Mouse (Mus musculus) limb, embryonic 12.5 days (tissue): ENCODE results near the gene Nupl2. TPM values are rescaled to one million over a fixed set of nuclear protein-coding genes. Genes with fewer than 3 reads are reported as not detected.

Experiments used
- ATAC-seq: fragments of 200-750 bp; cut with Nextera tagmentation; 2 replicates; pipeline ENCODE4 v1.8.0; 2017; ENCODE audit warnings: low read depth, moderate TSS enrichment; ENCODE audit not compliant: insufficient number of reproducible peaks, insufficient read depth, low FRiP score, low TSS enrichment
- H3K27ac ChIP-seq: fragments of 300-500 bp; sonication (generic); 2 replicates; pipeline ENCODE4 v1.5.1; 2016; ENCODE audit warnings: mild to moderate bottlenecking, moderate library complexity
- H3K27me3 ChIP-seq: fragments of 300-500 bp; sonication (generic); 2 replicates; pipeline ENCODE4 v1.6.1; 2016; ENCODE audit warnings: mild to moderate bottlenecking, moderate library complexity
- H3K36me3 ChIP-seq: fragments of 300-500 bp; sonication (generic); 2 replicates; pipeline ENCODE4 v1.6.1; 2016; ENCODE audit warnings: mild to moderate bottlenecking, moderate library complexity
- H3K4me1 ChIP-seq: fragments of 300-500 bp; sonication (generic); replicated peaks from 2 replicates; pipeline ENCODE4 v1.6.1; 2016
- H3K4me2 ChIP-seq: fragments of 300-500 bp; sonication (generic); 2 replicates; pipeline ENCODE4 v1.6.1; 2016; ENCODE audit warnings: mild to moderate bottlenecking, moderate library complexity
- H3K4me3 ChIP-seq: fragments of 300-500 bp; sonication (generic); replicated peaks from 2 replicates; pipeline ENCODE4 v1.5.1; 2016; ENCODE audit warnings: mild to moderate bottlenecking
- H3K9ac ChIP-seq: fragments of 300-500 bp; sonication (generic); replicated peaks from 2 replicates; pipeline ENCODE4 v1.6.1; 2016; ENCODE audit warnings: mild to moderate bottlenecking, moderate library complexity
- H3K9me3 ChIP-seq: fragments of 300-500 bp; sonication (generic); 2 replicates; pipeline ENCODE4 v1.6.1; 2016; ENCODE audit warnings: mild to moderate bottlenecking, moderate library complexity
- WGBS: fragments of 180-500 bp; shearing (Covaris S2); methylation state at CpG from one replicate; pipeline ENCODE4 v1.1.7; 2016; 5-methylcytosine and 5-hydroxymethylcytosine counted together
- polyA plus RNA-seq: library from polyadenylated mRNA; unstranded; fragments of >200 nt; fragmentation: Nextera tagmentation; extraction: Ambion mirVana; gene quantifications from 2 replicates; pipeline ENCODE4 v1.2.1, GENCODE M21; 2016

Nupl2 gene
- polyA plus RNA-seq, 1 experiment from 2014 or later: 20.8 TPM

DNA sequence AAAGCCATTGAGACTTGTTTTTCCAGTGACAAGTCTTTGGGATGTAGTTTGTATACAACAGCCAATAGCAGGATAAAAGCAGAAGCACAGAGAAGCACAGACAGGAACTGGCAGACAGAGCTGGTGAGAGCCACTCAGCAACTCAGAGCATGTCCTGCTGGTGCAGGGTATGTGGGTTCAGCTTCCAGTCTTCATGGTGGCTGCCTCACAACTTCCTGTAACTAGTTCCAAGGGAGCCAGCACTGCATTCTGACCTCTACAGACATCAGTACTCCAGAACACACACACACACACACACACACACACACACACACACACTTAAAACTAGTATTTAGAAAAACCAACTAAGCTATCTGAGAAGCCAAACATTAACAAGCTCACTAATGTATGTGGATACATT is 7.3 kb downstream of the Nupl2 start:
- no peaks in the 10 kb centered on the region for H3K4me1 ChIP-seq
- peaks cover 70% of the 10 kb centered on the region for H3K36me3 ChIP-seq
- H3K27me3 ChIP-seq: no peaks in the 10 kb centered on the region
- H3K4me3 ChIP-seq: no peak overlapping the region
- no peak overlapping the region for H3K27ac ChIP-seq
- H3K4me2 ChIP-seq: no peak overlapping the region
- ATAC-seq: no peak
- no peaks in the 10 kb centered on the region for H3K9me3 ChIP-seq
- no peak overlapping the region for H3K9ac ChIP-seq

DNA sequence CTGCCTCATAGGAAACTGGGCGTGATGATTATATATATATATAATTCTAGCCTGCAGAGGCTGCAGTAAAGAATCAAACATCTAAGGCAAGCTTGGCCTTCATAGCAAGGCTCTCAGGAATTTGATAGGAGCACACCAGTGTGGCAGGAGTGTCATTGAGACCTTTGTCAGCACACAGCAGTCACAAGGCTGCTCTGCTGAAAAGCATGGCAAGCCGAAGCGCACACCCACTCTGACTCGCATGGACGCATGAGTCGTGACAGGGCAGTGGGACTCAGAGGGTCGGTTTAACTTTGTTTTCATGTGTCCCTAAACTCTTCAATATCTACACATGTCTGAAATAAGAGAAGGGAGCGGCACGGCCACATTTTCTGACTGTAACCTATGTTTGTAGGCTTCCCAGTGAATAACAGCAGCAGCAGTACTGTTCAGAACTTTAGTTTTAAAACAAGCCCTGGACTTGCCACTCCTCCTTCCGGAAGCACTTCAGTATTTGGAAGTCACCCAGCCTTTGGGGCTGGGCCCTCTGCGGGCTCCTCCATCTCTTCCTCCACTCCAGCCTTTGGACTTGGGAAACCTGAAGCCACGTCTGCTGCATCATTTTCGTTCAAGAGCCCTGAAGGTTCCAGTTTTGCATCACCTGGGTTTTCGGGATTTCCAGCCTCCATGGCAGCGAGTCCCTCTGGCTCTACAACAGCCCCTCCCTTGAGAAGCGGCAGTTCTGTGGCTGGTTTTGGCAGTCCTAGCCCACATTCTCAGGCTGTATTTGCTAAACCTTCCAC is 16.9 kb downstream of the Nupl2 start:
- H3K4me1 ChIP-seq: no peaks in the 10 kb centered on the region
- H3K9ac ChIP-seq: no peak overlapping the region
- ATAC-seq: no peak
- 92% methylated on average over 16 of the region's 16 CpGs for whole genome bisulfite sequencing
- H3K27ac ChIP-seq: no peak overlapping the region
- no peak overlapping the region for H3K4me2 ChIP-seq
- H3K27me3 ChIP-seq: no peaks in the 10 kb centered on the region
- H3K36me3 ChIP-seq: peaks cover 57% of the 10 kb centered on the region
- H3K9me3 ChIP-seq: 0 out of 2 replicates have a peak, but pooled peaks cover 1% of the 10 kb centered on the region
- no peak overlapping the region for H3K4me3 ChIP-seq

DNA sequence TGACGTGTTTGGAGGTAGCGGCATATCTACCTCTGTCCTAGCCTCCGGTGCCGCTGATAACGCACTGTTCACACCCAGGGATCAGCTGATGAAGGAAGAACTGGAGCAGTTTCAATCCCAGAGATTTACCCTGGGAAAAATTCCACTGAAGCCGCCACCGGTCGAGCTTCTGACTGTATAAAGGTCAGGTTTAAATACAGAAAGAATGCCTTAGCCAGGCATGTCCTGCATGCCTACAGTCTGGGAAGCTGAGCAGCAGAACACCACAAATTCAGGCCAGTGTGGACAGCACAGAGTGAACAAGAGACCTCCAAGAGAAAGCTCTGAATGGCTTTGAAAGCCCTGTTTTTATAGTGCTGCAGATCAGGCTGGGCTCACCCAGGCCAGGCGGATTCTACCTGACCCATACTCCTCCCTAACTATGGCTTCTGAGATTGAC is 17.6 kb downstream of the Nupl2 start:
- H3K36me3 ChIP-seq: peaks cover 52% of the 10 kb centered on the region
- 0 out of 2 replicates have a peak, but pooled peaks cover 4% of the 10 kb centered on the region for H3K9me3 ChIP-seq
- H3K4me3 ChIP-seq: no peak overlapping the region
- no peak overlapping the region for H3K27ac ChIP-seq
- no peaks in the 10 kb centered on the region for H3K27me3 ChIP-seq
- H3K4me2 ChIP-seq: no peak overlapping the region
- no peaks in the 10 kb centered on the region for H3K4me1 ChIP-seq
- no peak overlapping the region for H3K9ac ChIP-seq
- no peak for ATAC-seq
- 94% methylated on average over 9 of the region's 9 CpGs for WGBS

DNA sequence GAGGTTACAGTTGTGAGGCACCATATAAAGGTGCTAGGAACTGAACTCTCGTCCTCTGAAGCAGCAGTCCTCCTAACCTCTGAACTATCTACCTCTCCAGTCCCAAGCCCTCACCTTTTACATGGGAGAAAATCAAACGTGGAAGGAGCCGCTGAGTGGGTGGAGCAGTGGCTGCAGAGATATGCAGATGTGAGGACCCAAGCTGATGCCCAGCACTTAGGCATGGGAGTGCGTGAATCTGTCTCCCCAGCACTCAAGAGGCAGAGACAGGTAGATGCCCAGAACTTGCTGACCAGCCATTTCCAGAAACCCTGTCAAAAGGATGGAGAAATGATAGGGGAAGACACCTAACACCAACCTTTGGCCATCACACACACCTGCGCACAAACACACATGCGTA is 18.3 kb downstream of the Nupl2 start:
- H3K36me3 ChIP-seq: peaks cover 46% of the 10 kb centered on the region
- WGBS: 89% methylated on average over 6 of the region's 6 CpGs
- H3K4me3 ChIP-seq: no peak overlapping the region
- H3K27ac ChIP-seq: no peak overlapping the region
- H3K4me2 ChIP-seq: no peak overlapping the region
- H3K4me1 ChIP-seq: no peaks in the 10 kb centered on the region
- H3K27me3 ChIP-seq: no peaks in the 10 kb centered on the region
- no peak overlapping the region for H3K9ac ChIP-seq
- H3K9me3 ChIP-seq: 0 out of 2 replicates have a peak, but pooled peaks cover 4% of the 10 kb centered on the region
- ATAC-seq: no peak

DNA sequence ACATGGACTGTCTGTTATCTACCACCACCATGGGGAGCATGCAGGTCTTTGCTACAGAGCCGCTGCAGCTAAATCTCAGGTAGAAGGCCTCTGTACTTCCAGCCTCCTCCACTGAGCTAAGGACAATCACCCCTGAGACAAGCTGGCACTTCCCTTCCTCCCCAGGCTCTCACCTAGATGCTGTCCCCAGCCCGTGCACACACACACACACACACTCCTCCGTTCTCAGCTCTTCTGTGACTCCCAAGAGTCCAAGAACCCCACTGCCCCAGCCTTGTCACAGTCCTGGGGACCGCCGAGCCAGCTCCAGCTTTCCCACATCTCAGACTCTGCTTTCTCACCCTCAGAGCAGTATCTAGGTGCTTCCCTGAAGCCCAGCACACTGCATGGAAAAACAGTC is 19.2 kb downstream of the Nupl2 start:
- ATAC-seq: no peak
- H3K9ac ChIP-seq: no peak overlapping the region
- 88% methylated on average over 5 of the region's 5 CpGs for WGBS
- H3K27me3 ChIP-seq: no peaks in the 10 kb centered on the region
- H3K4me3 ChIP-seq: no peak overlapping the region
- H3K27ac ChIP-seq: no peak overlapping the region
- no peaks in the 10 kb centered on the region for H3K4me1 ChIP-seq
- 0 out of 2 replicates have a peak, but pooled peaks cover 4% of the 10 kb centered on the region for H3K9me3 ChIP-seq
- H3K36me3 ChIP-seq: peaks cover 38% of the 10 kb centered on the region
- H3K4me2 ChIP-seq: no peak overlapping the region

DNA sequence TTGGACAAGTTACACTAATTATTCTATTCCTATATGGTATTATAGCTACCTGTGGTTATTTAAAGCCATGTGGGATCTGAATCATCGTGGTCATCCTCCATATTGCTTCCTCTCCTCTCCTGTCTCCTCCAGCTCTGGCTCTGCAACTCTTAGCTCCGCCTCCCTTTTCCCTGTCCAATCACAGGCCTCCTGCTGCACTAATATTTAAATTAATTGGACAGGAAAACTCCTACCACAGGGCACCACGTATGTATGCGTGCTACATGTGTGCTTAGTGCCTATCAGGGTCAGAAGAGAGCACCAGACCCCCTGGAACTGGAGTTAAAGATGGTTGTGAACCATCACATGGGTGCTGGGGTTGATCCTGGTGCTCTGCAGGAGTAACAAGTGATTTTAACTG is 23.7 kb downstream of the Nupl2 start:
- Histone ChIP-seq H3K4me2 (no peak overlapping the region), H3K27ac (no peak overlapping the region), H3K4me1 (no peaks in the 10 kb centered on the region), H3K9me3 (0 out of 2 replicates have a peak, but pooled peaks cover 4% of the 10 kb centered on the region), H3K9ac (no peak overlapping the region), H3K36me3 (peaks cover 9% of the 10 kb centered on the region), H3K4me3 (no peak overlapping the region), H3K27me3 (no peaks in the 10 kb centered on the region)
- 72% methylated on average over 4 of the region's 4 CpGs for WGBS
- no peak for ATAC-seq

DNA sequence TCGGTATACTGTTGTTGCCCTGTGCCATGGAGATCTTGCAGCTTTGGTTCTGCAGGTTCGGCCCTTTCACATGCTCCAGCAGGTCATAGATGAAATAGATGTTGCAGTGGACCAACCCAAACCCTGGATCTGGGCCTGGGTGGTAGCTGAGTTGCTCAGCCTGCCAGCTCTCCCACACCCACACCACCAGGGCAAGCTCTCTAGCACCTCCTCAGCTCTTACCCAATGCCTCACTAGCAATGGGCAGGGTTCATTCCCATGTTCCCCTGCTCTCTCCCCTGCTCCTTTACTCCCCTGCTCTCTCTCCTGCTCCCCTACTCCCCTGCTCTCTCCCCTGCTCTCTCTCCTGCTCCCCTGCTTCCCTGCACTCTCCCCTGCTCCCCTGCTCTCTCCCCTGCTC is 27.1 kb downstream of the Nupl2 start:
- H3K4me1 ChIP-seq: no peaks in the 10 kb centered on the region
- H3K27me3 ChIP-seq: no peaks in the 10 kb centered on the region
- no peak overlapping the region for H3K27ac ChIP-seq
- H3K9ac ChIP-seq: no peak overlapping the region
- 97% methylated on average over 2 of the region's 2 CpGs for WGBS
- H3K9me3 ChIP-seq: 0 out of 2 replicates have a peak, but pooled peaks cover 2% of the 10 kb centered on the region
- H3K4me2 ChIP-seq: no peak overlapping the region
- H3K36me3 ChIP-seq: no peaks in the 10 kb centered on the region
- no peak overlapping the region for H3K4me3 ChIP-seq
- no peak for ATAC-seq

DNA sequence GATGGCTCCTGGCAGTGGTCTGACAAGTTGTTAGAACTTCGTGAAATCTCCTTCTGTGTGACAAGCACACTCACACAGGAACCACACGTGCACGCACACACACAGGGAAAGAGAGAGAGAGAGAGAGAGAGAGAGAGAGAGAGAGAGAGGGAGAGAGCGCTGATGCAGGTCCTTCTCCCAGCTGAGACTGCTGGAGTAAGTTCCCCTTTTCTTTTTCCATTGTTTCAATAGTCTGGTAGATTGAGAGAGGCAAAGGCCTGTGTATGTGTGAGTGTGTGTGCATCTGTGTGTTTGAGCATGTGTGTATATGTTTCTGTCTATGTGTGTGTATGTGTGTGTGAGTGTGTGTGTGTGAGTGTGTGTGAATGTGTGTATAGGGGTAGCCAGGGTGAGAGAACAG is 36.2 kb downstream of the Nupl2 start:
- H3K9ac ChIP-seq: no peak overlapping the region
- H3K4me2 ChIP-seq: no peak overlapping the region
- 87% methylated on average over 4 of the region's 4 CpGs for WGBS
- H3K4me1 ChIP-seq: no peaks in the 10 kb centered on the region
- H3K4me3 ChIP-seq: no peak overlapping the region
- ATAC-seq: no peak
- no peaks in the 10 kb centered on the region for H3K36me3 ChIP-seq
- H3K27ac ChIP-seq: no peak overlapping the region
- H3K9me3 ChIP-seq: no peaks in the 10 kb centered on the region
- H3K27me3 ChIP-seq: no peaks in the 10 kb centered on the region

DNA sequence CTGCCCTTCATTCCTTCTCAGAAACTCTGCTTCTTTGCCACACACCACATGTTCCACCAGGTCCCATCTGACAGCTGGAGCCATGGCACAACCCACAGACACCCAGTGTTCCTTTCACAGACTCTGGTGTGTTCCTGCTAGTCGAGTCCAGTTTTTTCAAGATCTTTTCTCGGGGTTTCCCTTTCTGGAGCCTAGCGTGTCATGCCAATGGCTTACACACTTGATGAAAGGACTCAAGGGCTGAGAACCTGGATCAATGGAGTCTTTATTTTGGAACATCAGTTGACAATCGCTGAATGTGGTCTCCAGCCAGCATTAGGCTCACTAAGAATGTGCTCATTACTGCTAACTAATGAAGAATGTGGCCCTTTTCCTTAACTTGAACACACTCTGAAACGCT is 37.7 kb downstream of the Nupl2 start:
- Histone ChIP-seq H3K4me2 (no peak overlapping the region), H3K9me3 (no peaks in the 10 kb centered on the region), H3K9ac (no peak overlapping the region), H3K27ac (no peak overlapping the region), H3K4me1 (no peaks in the 10 kb centered on the region), H3K27me3 (no peaks in the 10 kb centered on the region), H3K36me3 (no peaks in the 10 kb centered on the region), H3K4me3 (no peak overlapping the region)
- 80% methylated on average over 5 of the region's 5 CpGs for WGBS
- ATAC-seq: no peak

DNA sequence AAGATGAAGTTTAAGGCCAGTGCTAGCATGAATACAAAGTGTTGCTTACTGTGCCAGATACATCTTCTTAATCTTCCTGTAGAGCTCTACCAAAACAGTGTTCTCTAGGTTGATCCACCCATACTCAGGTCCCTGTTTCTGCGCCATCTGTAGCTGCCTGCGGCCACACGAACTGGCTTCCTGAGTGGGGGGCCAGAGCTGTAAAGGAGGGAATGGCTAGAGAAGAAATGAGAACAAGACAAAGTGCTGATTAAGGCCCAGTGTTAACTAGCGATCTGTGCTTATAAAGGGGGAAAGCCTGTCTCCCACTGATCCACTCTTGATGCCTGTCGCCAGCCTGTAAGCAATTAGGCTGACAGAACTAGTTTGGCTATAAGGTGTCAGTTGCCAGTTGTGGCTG is 38.5 kb downstream of the Nupl2 start:
- H3K36me3 ChIP-seq: no peaks in the 10 kb centered on the region
- no peak overlapping the region for H3K4me2 ChIP-seq
- H3K9ac ChIP-seq: no peak overlapping the region
- no peak overlapping the region for H3K4me3 ChIP-seq
- H3K4me1 ChIP-seq: no peaks in the 10 kb centered on the region
- H3K9me3 ChIP-seq: no peaks in the 10 kb centered on the region
- 68% methylated on average over 5 of the region's 5 CpGs for WGBS
- H3K27ac ChIP-seq: no peak overlapping the region
- ATAC-seq: no peak
- no peaks in the 10 kb centered on the region for H3K27me3 ChIP-seq

DNA sequence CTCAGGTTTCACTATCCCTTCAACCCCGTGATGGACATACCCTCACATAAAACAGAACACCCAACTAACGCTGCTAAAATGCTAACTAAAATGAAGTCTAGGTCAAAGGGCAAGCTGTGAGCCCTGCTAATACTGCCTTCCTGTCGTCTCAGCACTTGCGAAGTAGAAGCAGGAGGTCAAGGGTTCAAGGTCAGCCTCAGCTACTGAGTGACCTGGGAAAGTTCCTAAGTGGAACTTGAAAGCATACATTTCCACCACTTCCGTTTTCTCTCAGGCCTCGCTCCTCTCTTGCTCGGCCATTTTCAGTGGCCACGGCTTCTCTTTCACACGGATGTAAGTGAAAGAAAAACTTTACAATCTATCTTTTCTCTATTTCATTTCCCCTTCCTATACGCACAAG is 43.2 kb downstream of the Nupl2 start:
- Histone ChIP-seq H3K27ac (no peak overlapping the region), H3K4me2 (no peak overlapping the region), H3K36me3 (no peaks in the 10 kb centered on the region), H3K9ac (no peak overlapping the region), H3K4me3 (no peak overlapping the region), H3K9me3 (no peaks in the 10 kb centered on the region), H3K27me3 (no peaks in the 10 kb centered on the region), H3K4me1 (no peaks in the 10 kb centered on the region)
- no peak for ATAC-seq
- 54% methylated on average over 10 of the region's 10 CpGs for WGBS

DNA sequence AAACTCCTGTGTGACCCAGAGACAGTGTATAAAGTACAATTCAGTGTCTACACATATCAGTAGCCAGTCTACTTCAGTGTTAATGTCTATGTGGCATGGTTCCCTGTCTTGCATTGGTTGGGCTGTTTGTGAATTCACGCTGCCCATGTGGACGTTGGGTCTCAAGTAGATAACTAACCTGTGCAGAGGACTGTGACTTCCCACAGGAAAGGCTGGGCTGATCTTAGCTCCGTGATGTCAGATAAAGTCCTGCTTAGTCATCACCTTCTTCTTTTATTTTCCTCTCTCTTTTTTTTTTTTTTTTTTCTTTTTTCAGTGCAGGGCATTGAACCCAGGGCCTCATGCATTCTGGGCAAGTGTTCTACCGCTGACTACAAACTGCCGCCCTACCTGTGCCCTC is 43.7 kb downstream of the Nupl2 start:
- WGBS: 91% methylated on average over 5 of the region's 5 CpGs
- ATAC-seq: no peak
- H3K27me3 ChIP-seq: no peaks in the 10 kb centered on the region
- no peak overlapping the region for H3K9ac ChIP-seq
- H3K36me3 ChIP-seq: no peaks in the 10 kb centered on the region
- H3K9me3 ChIP-seq: no peaks in the 10 kb centered on the region
- no peak overlapping the region for H3K27ac ChIP-seq
- no peaks in the 10 kb centered on the region for H3K4me1 ChIP-seq
- H3K4me2 ChIP-seq: no peak overlapping the region
- no peak overlapping the region for H3K4me3 ChIP-seq
